Mouse (Mus musculus) layer of hippocampus, adult 6 months (tissue): ENCODE results near the gene Zscan4d. TPM values are rescaled to one million over a fixed set of nuclear protein-coding genes. Genes with fewer than 3 reads are reported as not detected.

ENCODE experiments used
- long read RNA-seq, 2 experiments: library from polyadenylated mRNA; unstranded; transcript quantifications; one replicate each; pipeline ENCODE4 v2.0.0; 2019 to 2020
- polyA plus RNA-seq: library from polyadenylated mRNA; unstranded; fragments of <200 nt; fragmentation: Nextera tagmentation; gene quantifications from 2 replicates; pipeline ENCODE4 v1.2.3, GENCODE M21; 2021

Gene Zscan4d
- polyA plus RNA-seq: not detected in 2 replicates
- long read RNA-seq, experiment 1: 0 reads
- long read RNA-seq, experiment 2: 0 reads

GRCm38 (mm10) chr7:11166059-11166458 is at the start of gene Zscan4d:
TSS of gene Zscan4d (minus strand) at chr7:11166159.

Other genes with a start within 250 kb of the Zscan4d start
- gene Zscan4c, start 160.4 kb downstream of the Zscan4d start, polyA plus RNA-seq: not detected in 2 replicates
- not detected in 2 replicates for gene Zscan4-ps1, start 96.5 kb downstream of the Zscan4d start, polyA plus RNA-seq
- gene Zscan4e, start 144.5 kb upstream of the Zscan4d start, polyA plus RNA-seq: not detected in 2 replicates
- not detected in 2 replicates for gene Zscan4f, start 231.8 kb upstream of the Zscan4d start, polyA plus RNA-seq